Mouse (Mus musculus): Measurements from ENCODE around the gene Mrps36.

DNA sequence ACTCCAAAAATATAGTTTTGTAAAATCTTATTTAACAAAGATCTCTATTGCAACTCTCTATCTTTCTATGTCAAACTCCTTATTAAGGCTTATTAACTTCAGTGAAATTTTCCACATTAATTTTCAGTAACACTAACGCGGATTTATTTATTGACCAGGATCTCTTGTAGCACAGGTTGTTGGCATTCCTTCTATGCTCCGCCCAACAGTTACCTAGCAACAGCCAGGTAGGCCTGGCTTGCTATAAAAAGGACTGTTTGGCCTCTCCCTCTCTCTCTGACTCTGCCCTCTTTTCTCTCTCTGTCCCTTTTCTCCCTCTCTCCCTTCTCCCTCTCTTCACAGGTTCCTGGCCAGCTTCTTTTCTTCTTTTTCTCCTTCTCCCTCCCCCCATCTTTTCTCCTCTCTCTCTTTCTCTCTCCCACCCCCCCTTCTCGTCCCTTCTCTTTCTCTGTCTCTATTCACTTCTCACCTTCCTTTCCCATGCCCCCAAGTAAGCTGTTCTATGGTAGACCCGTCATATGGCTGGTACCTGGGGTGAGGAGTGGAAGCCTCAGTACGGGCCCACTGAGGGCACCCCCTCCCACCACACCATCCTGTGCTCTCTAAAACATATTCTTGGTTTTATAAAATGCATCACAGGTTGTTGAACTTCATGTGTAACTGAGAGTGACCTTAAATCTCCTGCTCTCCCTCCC lies 43.0 kb upstream of the Mrps36 start:
- no peak for TF ChIP-seq CTCF (IDR thresholded peaks at IDR 0.05; ENCODE audit: borderline replicate concordance, insufficient read depth, low read length)
- TF ChIP-seq POLR2A (IDR thresholded peaks at IDR 0.05; ENCODE audit: low read depth, low read length), result no peak
